Mouse (Mus musculus): ENCODE measurements at regions not wholly inside any gene's neighbourhood (a gene's known extent, or its start where the extent isn't known, plus 50 kb on each side); places are given as distances from the start of the nearest gene placed in this dataset.

DNA sequence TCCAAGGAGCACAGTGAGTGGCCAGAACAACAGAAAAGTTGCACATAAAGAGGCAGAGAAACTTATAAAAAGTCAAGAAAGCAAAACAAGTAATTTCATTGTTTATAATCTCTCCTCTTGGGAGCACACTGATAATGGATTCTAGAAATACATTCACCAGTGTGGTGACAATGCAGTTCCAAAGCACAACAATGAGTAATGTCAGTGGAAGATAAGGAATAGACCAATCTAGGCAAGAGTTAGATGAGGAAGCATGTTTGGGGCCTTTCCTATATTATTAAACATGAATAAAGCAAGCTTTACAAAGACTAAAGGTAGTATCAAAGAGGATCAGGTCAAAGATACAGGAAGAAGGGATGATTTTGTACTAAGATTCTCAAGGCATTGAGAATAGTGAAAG lies 408.9 kb upstream of the N6amt1 start:
- no peak for TF ChIP-seq CTCF (IDR thresholded peaks at IDR 0.05; ENCODE audit: control insufficient read depth, insufficient read depth, insufficient replicate concordance, low read depth, low read length)
- no peak for TF ChIP-seq POLR2A (IDR thresholded peaks at IDR 0.05; ENCODE audit: control insufficient read depth, low read depth, low read length)
